Mouse (Mus musculus) midbrain, embryonic 12.5 days (tissue): ENCODE results near the gene Il9r. TPM values are rescaled to one million over a fixed set of nuclear protein-coding genes. Genes with fewer than 3 reads are reported as not detected.

ENCODE experiments used
- ATAC-seq: fragments of 200-750 bp; cut with Nextera tagmentation; 2 replicates; pipeline ENCODE4 v1.8.0; 2017; ENCODE audit warnings: low read depth, moderate TSS enrichment, moderate library complexity; ENCODE audit not compliant: low FRiP score
- H3K27ac ChIP-seq: fragments of 300-500 bp; sonication (generic); replicated peaks from 2 replicates; pipeline ENCODE4 v1.5.1; 2016; ENCODE audit warnings: mild to moderate bottlenecking
- H3K27me3 ChIP-seq: fragments of 300-500 bp; sonication (generic); 2 replicates; pipeline ENCODE4 v1.6.1; 2016; ENCODE audit warnings: mild to moderate bottlenecking
- H3K36me3 ChIP-seq: fragments of 300-500 bp; sonication (generic); 2 replicates; pipeline ENCODE4 v1.6.1; 2016
- H3K4me1 ChIP-seq: fragments of 300-500 bp; sonication (generic); 2 replicates; pipeline ENCODE4 v1.6.1; 2016
- H3K4me2 ChIP-seq: fragments of 300-500 bp; sonication (generic); replicated peaks from 2 replicates; pipeline ENCODE4 v1.6.1; 2016; ENCODE audit warnings: mild to moderate bottlenecking, moderate library complexity
- H3K4me3 ChIP-seq: fragments of 300-500 bp; sonication (generic); 2 replicates; pipeline ENCODE4 v1.5.1; 2016; ENCODE audit warnings: mild to moderate bottlenecking
- H3K9ac ChIP-seq: fragments of 300-500 bp; sonication (generic); replicated peaks from 2 replicates; pipeline ENCODE4 v1.6.1; 2016; ENCODE audit warnings: mild to moderate bottlenecking, moderate library complexity
- H3K9me3 ChIP-seq: fragments of 300-500 bp; sonication (generic); 2 replicates; pipeline ENCODE4 v1.6.1; 2016; ENCODE audit warnings: mild to moderate bottlenecking
- WGBS: fragments of 180-500 bp; shearing (Covaris S2); methylation state at CpG from one replicate; pipeline ENCODE4 v1.1.7; 2016; 5-methylcytosine and 5-hydroxymethylcytosine counted together
- polyA plus RNA-seq: library from polyadenylated mRNA; unstranded; fragments of >200 nt; fragmentation: Nextera tagmentation; extraction: Ambion mirVana; gene quantifications from 2 replicates; pipeline ENCODE4 v1.2.1, GENCODE M21; 2016

The Il9r gene
- polyA plus RNA-seq, 1 experiment from 2014 or later, result not detected

- ATAC-seq, result no peak
- no peak overlapping the region for H3K4me3 ChIP-seq
- H3K36me3 ChIP-seq, result no peaks in the 10 kb centered on the region
- peaks cover 4% of the 10 kb centered on the region; the same call in 1 of the 2 replicates for H3K27me3 ChIP-seq
- no peak overlapping the region for H3K9ac ChIP-seq
- no peak overlapping the region for H3K27ac ChIP-seq
- H3K4me1 ChIP-seq, result no peaks in the 10 kb centered on the region
- WGBS, result 88% methylated on average over 10 of the region's 10 CpGs
- H3K9me3 ChIP-seq, result no peaks in the 10 kb centered on the region
- no peak overlapping the region for H3K4me2 ChIP-seq
Observed at GRCm38 (mm10) chr11:32194086-32194485, 6.0 kb downstream of the Il9r start.

- no peaks in the 10 kb centered on the region for H3K36me3 ChIP-seq
- no peaks in the 10 kb centered on the region for H3K9me3 ChIP-seq
- H3K9ac ChIP-seq, result no peak overlapping the region
- peaks cover 4% of the 10 kb centered on the region; the same call in 1 of the 2 replicates for H3K27me3 ChIP-seq
- H3K4me2 ChIP-seq, result no peak overlapping the region
- no peak for ATAC-seq
- H3K4me3 ChIP-seq, result no peak overlapping the region
- H3K27ac ChIP-seq, result no peak overlapping the region
- H3K4me1 ChIP-seq, result no peaks in the 10 kb centered on the region
- WGBS, result 92% methylated on average over 10 of the region's 10 CpGs
Observed at GRCm38 (mm10) chr11:32193156-32193555, 6.9 kb downstream of the Il9r start.

GRCm38 (mm10) chr11:32190603-32191110 is 9.4 kb downstream of the Il9r start:
- no peaks in the 10 kb centered on the region for H3K9me3 ChIP-seq
- H3K27me3 ChIP-seq, result peaks cover 4% of the 10 kb centered on the region; the same call in 1 of the 2 replicates
- H3K4me2 ChIP-seq, result no peak overlapping the region
- H3K9ac ChIP-seq, result no peak overlapping the region
- 77% methylated on average over 13 of the region's 13 CpGs for WGBS
- H3K36me3 ChIP-seq, result no peaks in the 10 kb centered on the region
- H3K27ac ChIP-seq, result no peak overlapping the region
- H3K4me3 ChIP-seq, result no peak overlapping the region
- H3K4me1 ChIP-seq, result no peaks in the 10 kb centered on the region
- no peak for ATAC-seq

- Histone ChIP-seq H3K36me3 (no peaks in the 10 kb centered on the region), H3K4me2 (no peak overlapping the region), H3K9me3 (no peaks in the 10 kb centered on the region), H3K9ac (no peak overlapping the region), H3K27ac (no peak overlapping the region), H3K27me3 (peaks cover 2% of the 10 kb centered on the region; the same call in 1 of the 2 replicates), H3K4me1 (no peaks in the 10 kb centered on the region), H3K4me3 (no peak overlapping the region)
- no peak for ATAC-seq
- 80% methylated on average over 9 of the region's 9 CpGs for WGBS
Observed at GRCm38 (mm10) chr11:32190119-32190518, 10.0 kb downstream of the Il9r start.

- no peak overlapping the region for H3K4me3 ChIP-seq
- no peak overlapping the region for H3K9ac ChIP-seq
- ATAC-seq, result no peak
- H3K36me3 ChIP-seq, result no peaks in the 10 kb centered on the region
- no peaks in the 10 kb centered on the region for H3K27me3 ChIP-seq
- H3K27ac ChIP-seq, result no peak overlapping the region
- H3K4me1 ChIP-seq, result no peaks in the 10 kb centered on the region
- 70% methylated on average over 5 of the region's 5 CpGs for WGBS
- no peak overlapping the region for H3K4me2 ChIP-seq
- no peaks in the 10 kb centered on the region for H3K9me3 ChIP-seq
Observed at GRCm38 (mm10) chr11:32189434-32189833, 10.6 kb downstream of the Il9r start.

GRCm38 (mm10) chr11:32188881-32189280 is 11.2 kb downstream of the Il9r start:
- Histone ChIP-seq H3K4me1 (no peaks in the 10 kb centered on the region), H3K27me3 (no peaks in the 10 kb centered on the region), H3K9me3 (no peaks in the 10 kb centered on the region), H3K36me3 (no peaks in the 10 kb centered on the region), H3K27ac (no peak overlapping the region), H3K4me3 (no peak overlapping the region), H3K9ac (no peak overlapping the region), H3K4me2 (no peak overlapping the region)
- 83% methylated on average over 12 of the region's 12 CpGs for WGBS
- ATAC-seq, result no peak

- ATAC-seq, result no peak
- no peak overlapping the region for H3K4me2 ChIP-seq
Observed at GRCm38 (mm10) chr11:32187256-32187655, 12.8 kb downstream of the Il9r start.

GRCm38 (mm10) chr11:32186031-32186430 is 14.0 kb downstream of the Il9r start:
- no peak for ATAC-seq
- 74% methylated on average over 3 of the region's 3 CpGs for WGBS
- H3K4me2 ChIP-seq, result no peak overlapping the region

More at GRCm38 (mm10) chr11:32187256-32187655, 12.8 kb downstream of the Il9r start:
- Histone ChIP-seq H3K27me3 (no peaks in the 10 kb centered on the region), H3K4me3 (no peak overlapping the region), H3K9ac (no peak overlapping the region), H3K36me3 (no peaks in the 10 kb centered on the region), H3K9me3 (no peaks in the 10 kb centered on the region), H3K4me1 (no peaks in the 10 kb centered on the region), H3K27ac (no peak overlapping the region)
- WGBS, result 94% methylated on average over 4 of the region's 4 CpGs

GRCm38 (mm10) chr11:32184469-32184868 is 15.6 kb downstream of the Il9r start:
- Histone ChIP-seq H3K27me3 (no peaks in the 10 kb centered on the region; the same call in 1 of the 2 replicates), H3K27ac (no peak overlapping the region), H3K4me1 (no peaks in the 10 kb centered on the region), H3K9me3 (no peaks in the 10 kb centered on the region), H3K9ac (no peak overlapping the region), H3K4me2 (no peak overlapping the region), H3K4me3 (no peak overlapping the region), H3K36me3 (no peaks in the 10 kb centered on the region)
- no peak for ATAC-seq
- WGBS, result 91% methylated on average over 8 of the region's 8 CpGs

More at GRCm38 (mm10) chr11:32186031-32186430, 14.0 kb downstream of the Il9r start:
- Histone ChIP-seq H3K9ac (no peak overlapping the region), H3K36me3 (no peaks in the 10 kb centered on the region), H3K4me3 (no peak overlapping the region), H3K27me3 (no peaks in the 10 kb centered on the region; the same call in 1 of the 2 replicates), H3K4me1 (no peaks in the 10 kb centered on the region), H3K27ac (no peak overlapping the region), H3K9me3 (no peaks in the 10 kb centered on the region)

- WGBS, result 49% methylated on average over 25 of the region's 25 CpGs
- no peak overlapping the region for H3K4me2 ChIP-seq
- H3K4me1 ChIP-seq, result no peaks in the 10 kb centered on the region
- H3K27ac ChIP-seq, result no peak overlapping the region
- no peak overlapping the region for H3K9ac ChIP-seq
- H3K27me3 ChIP-seq, result no peaks in the 10 kb centered on the region; the same call in 1 of the 2 replicates
- no peaks in the 10 kb centered on the region for H3K9me3 ChIP-seq
- H3K36me3 ChIP-seq, result no peaks in the 10 kb centered on the region
- no peak; the same call in 1 of the 2 replicates for ATAC-seq
- no peak overlapping the region for H3K4me3 ChIP-seq
Observed at GRCm38 (mm10) chr11:32181973-32182868, 17.9 kb downstream of the Il9r start.

- no peak overlapping the region for H3K4me2 ChIP-seq
- no peak overlapping the region for H3K27ac ChIP-seq
- 88% methylated on average over 4 of the region's 4 CpGs for WGBS
Observed at GRCm38 (mm10) chr11:32181246-32181645, 18.8 kb downstream of the Il9r start.

GRCm38 (mm10) chr11:32178506-32178905 is 21.6 kb downstream of the Il9r start:
- Histone ChIP-seq H3K4me1 (no peaks in the 10 kb centered on the region), H3K4me3 (no peak overlapping the region), H3K27ac (no peak overlapping the region), H3K9me3 (no peaks in the 10 kb centered on the region), H3K9ac (no peak overlapping the region), H3K36me3 (no peaks in the 10 kb centered on the region), H3K4me2 (no peak overlapping the region), H3K27me3 (no peaks in the 10 kb centered on the region; the same call in 1 of the 2 replicates)
- 86% methylated on average over 1 of the region's 1 CpGs for WGBS
- no peak for ATAC-seq

More at GRCm38 (mm10) chr11:32181246-32181645, 18.8 kb downstream of the Il9r start:
- Histone ChIP-seq H3K27me3 (no peaks in the 10 kb centered on the region; the same call in 1 of the 2 replicates), H3K4me1 (no peaks in the 10 kb centered on the region), H3K9me3 (no peaks in the 10 kb centered on the region), H3K9ac (no peak overlapping the region), H3K4me3 (no peak overlapping the region), H3K36me3 (no peaks in the 10 kb centered on the region)
- ATAC-seq, result no peak
